Mouse (Mus musculus) neural tube, embryonic 10.5 days (tissue): Measurements from ENCODE around the gene Dhdh.
"Not testable (repeated sequence)": the region's sequence is repeated elsewhere in the genome, so short reads cannot be mapped to it uniquely, and the experiment has no call there.

Source experiments
- DNase-seq: peaks from one replicate; pipeline ENCODE4 v3.0.0-alpha.2; 2017; ENCODE audit warnings: low spot score; ENCODE audit errors: extremely low spot score

The Dhdh gene

DNA sequence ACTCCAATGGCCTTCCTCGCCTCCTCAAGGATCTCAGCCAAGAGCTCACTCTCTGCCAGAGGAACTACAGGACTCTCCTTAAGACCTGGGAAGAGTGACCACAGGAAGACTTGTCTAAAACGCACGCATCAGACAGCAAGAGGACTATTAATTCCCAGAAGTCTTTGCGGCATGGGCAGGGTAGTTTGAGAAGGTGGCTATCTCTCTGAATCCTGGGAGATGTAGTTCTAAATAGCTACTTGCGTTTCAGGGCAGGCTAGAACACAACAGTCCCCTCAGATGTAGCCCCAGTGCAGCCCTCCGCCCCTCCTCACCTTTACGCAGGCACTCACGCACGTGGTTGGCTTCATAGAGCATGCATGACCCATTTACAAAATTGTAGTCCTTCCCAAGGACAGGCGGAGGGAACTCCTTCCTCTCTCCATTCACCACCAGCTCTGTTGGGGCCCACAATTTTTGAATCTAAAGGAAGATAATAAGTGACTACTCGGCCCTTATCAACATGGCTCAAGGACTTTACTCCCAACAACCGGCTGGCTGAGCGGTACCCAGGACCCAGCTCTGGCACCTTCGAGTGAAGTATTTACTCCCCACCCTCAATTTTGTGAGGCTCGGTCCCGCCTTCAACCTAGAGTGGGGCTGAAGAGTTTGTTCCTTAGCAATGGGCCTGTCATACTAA, 13.2 kb downstream of the Dhdh start:
- DNase-seq = no peak

DNA sequence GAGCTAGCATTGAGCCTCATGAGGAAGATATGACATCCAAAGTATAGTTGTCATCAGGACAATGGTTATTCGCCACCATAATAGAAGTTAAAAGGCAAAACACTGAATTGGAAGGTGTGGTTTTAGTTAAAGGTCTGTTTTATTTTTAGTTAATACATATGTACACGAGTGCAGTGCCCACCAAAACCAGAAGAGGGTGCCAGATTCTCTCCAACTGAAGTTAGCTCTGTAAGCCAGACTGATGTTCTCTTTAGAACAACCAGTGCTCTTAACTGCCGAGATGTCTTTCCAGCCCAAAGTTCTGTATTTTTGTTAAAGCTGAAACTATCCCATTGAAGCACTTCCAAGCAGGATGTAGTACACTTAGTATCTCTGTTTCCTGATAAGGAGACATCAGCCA, 17.7 kb downstream of the Dhdh start:
- peak; percentile 62 for DNase-seq

DNA sequence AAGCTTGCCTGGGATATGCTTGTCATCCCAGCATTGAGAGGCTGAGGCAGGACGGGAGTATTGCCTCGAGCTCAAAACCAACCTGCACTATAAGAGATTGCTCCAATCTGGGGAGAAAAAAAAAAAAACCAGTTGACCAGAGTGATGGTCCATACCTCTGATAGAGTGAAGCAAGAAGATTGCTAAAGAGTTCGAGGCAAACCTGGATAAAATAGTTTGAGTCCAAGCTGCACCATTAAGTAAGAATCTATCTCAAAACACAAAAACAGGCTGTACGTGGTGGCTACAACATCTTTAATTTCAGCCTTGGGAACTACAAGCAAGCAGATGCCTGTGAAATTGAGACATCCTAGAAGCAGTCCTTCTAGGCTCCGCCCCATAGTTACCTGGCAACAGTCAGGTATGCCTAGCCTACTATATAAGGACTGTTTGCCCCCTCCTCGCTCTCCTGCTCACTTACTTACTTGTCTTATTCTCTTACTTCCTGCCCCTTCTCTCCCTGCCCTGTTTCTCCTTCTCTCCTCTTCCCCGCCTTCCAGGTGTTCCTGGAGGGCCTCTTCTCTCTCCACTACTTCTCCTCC, 21.4 kb downstream of the Dhdh start:
- DNase-seq = no peak

DNA sequence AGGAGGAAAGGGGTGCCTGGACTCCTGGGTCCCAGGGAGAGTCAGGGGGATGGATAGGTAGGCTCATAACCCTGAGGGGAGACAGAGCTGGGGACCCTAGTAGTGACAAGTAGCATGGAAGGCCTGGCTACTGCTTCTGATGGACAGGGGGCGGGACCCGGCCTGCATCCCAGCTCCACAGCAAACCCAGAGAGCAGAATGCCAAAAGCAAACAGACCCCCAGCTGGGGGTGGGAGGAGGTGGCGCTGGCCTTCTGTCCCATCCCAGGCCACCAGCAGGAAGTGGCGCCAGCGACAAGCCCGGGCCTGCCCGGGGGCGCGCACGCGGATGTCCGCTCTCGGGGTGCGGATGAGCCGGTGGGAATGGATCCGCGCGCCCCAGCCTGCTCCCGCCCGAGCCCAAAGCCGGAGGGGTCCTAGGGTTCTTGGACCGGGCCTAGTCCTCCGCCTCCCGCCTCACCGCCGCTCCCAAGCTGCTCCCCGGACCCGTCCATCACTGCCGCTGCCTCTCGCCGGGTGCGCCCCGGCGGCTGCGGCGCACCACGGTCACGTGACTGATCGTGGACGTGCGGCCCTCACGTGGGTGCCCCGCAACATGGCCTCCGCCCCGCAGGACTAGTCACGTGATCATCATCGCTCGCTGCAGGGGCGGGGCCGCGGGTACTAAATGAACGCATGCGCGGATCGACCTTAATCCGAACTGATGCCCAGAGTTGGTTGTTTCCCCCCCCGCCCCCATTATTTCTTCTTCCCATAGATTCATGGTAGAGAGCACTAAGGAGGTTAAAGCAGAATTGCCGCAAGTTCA, 22.1 kb downstream of the Dhdh start, which contains the start of gene Bax:
Bax (minus strand) TSS at position 616 of the 807 bp plus-strand sequence.
- peak; percentile 95 for DNase-seq

DNA sequence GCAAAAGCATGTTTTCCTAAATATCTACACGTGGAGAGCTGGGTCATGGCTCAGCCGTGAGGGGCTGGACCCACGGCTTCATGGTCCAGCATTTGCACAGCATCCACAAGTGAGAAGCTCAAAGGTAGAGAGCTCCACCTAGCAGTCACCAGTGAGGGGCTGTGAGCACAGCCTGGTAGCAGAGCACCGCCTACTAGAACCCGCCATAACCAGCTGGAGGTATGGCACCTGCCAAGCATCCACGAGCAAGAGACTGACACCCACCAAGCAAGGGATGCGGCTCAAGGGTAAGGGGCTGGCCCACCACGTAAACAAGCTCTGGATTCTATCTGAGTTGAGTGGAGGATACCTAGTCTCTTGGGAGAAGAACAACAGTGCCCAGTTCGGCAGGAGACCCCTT, 23.1 kb downstream of the Dhdh start:
- DNase-seq = no peak

DNA sequence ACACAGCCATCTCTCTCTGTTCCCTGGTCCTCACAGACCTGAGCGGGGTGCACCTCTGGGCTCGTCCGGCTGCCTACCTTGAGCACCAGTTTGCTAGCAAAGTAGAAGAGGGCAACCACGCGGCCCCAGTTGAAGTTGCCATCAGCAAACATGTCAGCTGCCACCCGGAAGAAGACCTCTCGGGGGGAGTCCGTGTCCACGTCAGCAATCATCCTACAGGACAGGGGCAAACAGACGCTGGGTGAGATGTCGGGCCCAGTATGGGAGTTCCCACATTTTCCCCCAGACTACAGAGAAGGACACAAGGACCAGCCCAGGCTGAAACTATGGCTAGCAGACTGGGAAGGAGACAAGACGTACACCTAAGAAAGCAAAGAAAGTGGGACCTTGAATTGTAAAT, 23.5 kb downstream of the Dhdh start:
- no peak for DNase-seq

DNA sequence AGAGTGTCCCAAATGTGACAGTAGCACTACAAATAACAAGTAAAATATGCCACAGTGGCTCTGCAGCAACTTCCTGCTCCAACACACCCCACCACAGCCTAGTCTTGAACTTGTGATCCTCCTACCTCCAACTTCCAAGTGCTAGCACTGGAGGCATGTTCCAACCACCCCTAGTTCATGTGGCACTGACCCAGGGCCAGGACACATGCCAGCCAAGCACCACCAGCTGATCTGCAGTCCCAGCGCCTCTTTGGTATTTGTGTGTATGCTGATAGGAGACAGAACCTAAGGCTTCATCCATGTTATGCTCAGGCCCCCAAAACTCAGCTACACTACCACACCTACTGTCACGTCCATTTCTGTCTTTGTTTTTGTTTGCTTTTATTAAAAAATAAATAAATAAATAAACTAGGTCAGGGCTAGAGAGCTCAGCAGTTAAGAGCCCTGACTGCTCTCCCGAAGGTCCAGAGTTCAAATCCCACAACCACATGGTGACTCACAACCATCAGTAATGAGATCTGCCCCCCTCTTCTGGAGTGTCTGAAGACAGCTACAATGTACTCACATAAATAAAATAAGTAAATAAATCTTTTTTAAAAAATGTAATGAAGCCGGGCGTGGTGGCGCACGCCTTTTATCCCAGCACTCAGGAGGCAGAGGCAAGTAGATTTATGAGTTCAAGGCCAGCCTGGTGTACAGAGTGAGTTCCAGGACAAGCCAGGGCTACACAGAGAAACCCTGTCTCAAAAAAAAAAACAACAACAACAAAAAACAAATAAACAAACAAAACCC, 24.4 kb downstream of the Dhdh start:
- no peak for DNase-seq

DNA sequence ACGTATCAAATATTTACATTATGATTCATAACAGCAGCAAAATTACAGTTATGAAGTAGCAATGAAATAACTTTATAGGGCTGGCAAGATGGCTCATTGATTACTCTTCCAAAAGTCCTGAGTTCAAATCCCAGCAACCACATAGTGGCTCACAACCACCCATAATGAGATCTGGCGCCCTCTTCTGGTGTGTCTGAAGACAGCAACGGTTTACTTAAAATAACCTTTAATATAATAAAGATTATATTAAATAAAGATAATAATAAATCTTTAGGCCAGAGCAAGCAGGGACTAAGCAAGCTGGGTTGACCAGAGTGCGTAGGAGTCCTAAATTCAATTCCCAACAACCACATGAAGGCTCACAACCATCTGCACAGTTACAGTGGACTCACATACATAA, 25.7 kb downstream of the Dhdh start:
- DNase-seq = not testable (repeated sequence)

DNA sequence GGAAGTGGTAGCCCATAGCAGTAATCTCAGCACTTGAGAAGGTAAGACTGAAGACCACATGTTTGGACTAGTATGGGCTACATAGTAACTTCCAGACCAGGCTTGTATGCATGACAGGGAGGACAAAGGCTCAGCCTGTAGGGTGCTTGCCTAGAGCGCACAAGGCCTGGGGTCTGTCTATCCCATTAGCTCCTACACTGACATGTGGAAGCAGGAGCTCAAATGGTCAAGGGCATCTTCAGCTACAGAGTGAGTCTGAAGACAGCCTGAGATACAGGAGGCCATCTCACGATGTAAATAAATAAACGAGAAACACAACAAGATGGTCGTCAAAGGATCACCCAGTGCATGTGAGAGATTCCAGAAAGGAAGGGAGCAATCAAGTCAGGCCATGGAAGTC, 26.3 kb downstream of the Dhdh start:
- DNase-seq = no peak

DNA sequence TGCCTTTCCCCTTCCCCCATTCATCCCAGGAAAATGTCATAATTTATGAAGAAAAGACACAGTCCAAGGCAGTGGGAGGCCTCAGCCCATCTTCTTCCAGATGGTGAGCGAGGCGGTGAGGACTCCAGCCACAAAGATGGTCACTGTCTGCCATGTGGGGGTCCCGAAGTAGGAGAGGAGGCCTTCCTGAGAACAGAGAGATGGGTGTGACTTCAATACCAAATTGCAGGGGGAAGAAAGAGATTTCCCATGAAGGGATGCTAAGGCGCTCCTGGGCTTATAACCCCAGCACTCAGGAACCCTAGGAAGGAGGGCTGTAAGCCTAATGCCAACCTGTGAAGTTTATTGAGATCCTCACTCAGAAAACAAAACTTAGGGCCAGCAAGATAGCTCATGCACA, 26.8 kb downstream of the Dhdh start:
- no peak for DNase-seq

DNA sequence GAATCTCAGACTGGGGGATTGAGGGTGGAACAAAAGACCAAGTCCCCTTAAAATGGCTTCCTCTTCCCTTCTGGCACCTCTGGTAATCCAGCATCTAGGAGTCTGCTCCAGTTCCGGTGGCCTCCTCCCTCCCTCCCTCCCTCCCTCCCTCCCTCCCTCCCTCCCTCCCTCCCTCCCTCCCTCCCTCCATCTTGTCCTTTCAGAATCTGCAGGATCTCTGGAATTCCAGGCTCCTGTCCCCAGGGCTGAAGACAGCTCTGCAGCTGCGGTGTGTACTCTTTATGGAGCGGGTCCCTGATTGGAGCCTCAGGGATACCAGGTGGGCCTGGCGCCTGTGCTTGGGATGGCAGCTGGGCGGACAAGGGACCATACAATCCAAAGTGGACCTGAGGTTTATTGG, 27.3 kb downstream of the Dhdh start:
- DNase-seq = no peak

DNA sequence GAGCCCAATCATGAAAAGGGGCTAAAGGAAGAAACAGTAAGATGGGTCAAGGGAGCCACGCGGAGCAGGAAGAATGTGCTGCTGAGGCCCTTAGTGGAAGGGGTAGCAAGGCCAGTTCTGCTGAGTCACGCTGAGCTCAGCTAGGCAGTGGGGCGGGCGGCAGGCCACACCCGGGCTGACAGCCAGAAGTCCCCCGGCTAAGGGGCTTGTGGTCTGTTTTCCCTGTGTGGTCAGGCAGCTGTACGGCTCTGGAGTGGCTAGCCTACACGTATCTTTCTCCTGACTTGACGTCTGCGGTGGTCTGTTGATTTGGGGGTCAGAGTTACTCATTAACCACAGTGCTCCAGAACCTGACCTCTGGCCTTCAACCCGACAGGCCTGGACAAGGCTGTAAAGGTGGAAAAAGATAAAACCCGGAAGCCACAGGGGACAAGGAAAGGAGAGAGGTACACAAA, 27.7 kb downstream of the Dhdh start:
- DNase-seq = no peak

DNA sequence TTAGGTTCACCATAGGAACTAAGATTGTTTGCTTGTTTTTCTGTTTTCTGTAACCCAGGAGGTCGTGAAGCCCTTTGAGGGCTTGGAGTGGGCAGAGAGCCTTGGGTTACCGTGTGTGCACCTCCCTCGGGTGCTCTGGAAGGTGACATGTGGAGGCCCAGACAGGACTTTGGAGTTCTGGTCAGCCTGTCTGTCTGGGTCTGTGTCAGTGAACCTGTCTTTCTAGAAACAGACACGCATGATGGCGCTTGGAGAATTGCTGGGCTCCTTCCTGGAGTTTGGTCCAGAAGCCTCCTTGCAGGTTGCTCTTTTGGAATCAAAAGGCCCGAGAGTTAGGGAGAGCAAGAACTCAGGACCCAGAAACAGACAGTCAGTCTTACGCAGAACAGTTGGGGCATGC, 28.2 kb downstream of the Dhdh start:
- DNase-seq = no peak

DNA sequence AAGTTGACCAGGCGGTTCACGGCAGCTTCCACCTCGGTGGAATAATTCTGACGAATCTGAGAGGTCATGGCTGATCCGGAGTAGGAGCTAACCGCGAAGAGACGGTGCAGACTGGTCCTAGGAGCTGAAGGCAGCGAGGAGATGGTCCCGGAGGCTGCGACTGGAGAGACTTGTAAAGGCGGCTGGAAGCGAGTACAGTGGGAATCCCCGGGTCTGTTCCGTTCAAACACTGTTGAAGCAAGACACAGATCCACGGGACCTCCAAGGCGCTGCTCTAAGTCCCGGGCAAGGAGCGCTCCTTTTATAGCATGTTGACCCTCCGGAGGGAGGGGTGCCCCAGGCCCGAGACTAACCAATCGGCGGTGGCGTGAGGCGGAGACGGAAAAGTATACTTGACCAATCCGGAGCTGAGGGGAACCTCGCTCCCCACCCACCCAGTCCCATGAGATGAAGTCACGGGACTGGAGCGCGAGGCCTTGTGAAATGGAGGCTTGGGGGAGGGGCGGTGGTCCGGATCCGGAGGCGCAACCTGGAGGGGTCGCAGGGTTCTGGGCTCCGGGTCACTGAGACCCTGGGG, 29.0 kb downstream of the Dhdh start, which contains the start of gene Ftl1:
Ftl1 (minus strand) TSS at position 321 of the 577 bp plus-strand sequence.
- peak; percentile 97 for DNase-seq

DNA sequence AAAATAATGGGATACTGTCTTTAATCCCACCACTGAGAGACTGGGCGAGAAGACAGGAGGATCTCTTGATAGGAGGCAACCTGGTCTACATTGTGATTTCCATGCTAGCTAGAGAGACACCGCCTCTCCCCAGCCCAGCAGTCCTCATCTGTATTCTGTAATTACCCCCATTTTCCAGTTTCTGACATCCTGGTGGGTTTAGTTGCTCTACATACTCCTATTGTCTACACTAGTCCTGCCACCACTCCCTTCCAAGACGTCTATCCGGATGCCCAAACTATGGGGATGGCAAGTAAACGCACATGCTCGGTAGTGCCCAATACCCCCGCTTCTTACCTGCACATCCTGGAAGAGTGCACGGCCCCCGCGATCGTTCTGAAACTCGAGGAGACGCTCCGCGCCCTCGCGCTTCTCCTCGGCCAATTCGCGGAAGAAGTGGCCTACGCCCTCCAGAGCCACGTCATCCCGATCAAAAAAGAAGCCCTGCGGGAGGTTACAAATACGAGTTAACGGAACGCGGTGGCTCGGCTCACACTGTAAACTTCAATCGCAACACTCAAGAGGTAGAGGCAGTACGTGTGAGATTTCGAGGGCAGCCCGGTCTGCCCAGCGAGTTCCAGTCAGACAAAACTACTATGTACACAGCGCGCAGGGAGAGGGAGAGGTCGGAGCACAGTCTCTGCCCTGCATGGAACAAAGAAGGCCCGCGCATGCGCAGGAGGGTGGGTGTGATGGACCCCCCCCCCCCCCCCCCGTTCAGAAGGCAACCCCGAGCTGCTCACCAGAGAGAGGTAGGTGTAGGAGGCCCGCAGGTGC, 29.6 kb downstream of the Dhdh start:
- peak; percentile 89 for DNase-seq

DNA sequence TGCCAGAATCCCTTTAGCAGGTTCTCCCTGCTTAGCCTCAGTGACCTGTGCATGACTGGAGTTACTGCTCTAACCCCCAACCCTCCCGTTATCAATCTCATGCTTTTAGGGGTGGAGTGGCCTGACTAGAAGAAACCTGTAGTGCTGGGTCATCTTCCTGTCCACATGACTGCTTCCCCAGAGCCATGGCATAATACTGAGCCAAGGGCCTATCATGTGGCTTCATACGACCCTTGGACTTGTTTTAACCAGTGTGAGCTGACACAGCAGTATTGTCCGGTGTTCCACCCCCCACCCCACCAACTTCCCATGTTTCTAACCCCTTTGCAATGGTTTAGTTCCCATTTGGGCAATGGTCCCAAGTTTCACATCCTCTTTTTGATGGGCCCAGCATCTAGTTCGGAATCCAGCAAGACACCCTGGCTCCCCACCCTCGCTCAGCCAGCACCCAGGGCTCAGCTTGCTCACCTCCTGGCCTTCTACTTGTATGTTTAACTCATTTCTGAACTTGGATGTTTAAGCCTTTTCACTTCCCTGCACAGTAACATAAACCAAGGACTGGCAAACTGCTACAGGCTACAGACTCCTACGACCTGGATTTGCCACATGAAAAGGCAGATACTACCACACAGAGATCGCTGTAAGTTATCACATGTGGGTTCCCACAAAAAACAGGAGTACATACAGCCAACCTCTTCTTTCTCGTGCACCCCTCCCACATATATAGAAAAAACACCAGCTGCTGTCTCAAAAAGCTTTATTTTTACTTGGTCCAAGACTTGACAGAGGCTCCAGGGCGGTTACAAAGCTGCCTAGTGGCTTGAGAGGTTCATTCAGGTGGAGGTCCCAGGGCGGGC, 31.2 kb downstream of the Dhdh start:
- peak; percentile 42 for DNase-seq

DNA sequence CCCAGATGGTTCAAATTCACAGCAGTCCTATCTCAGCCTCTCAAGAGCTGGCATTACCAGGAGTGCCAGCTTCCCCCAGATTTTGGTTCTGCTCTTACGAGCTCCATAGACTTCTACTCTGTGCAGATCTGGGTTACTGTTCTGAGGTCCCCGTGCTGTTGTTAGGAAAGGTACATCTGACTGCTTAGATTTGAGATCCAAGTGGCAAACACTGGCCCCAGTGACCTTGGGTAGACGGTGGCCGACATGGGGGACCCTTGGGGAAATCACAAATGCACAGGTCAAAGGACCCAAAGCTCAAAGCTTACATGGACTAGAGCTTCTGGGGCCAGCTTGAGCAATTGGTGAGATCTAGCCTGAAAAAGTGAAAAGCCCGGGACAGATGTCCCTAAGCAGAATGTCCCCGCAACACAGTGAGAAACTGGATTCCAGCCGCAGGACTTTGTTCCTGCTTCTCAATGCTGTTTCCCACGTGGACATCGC, 31.8 kb downstream of the Dhdh start:
- DNase-seq = no peak

DNA sequence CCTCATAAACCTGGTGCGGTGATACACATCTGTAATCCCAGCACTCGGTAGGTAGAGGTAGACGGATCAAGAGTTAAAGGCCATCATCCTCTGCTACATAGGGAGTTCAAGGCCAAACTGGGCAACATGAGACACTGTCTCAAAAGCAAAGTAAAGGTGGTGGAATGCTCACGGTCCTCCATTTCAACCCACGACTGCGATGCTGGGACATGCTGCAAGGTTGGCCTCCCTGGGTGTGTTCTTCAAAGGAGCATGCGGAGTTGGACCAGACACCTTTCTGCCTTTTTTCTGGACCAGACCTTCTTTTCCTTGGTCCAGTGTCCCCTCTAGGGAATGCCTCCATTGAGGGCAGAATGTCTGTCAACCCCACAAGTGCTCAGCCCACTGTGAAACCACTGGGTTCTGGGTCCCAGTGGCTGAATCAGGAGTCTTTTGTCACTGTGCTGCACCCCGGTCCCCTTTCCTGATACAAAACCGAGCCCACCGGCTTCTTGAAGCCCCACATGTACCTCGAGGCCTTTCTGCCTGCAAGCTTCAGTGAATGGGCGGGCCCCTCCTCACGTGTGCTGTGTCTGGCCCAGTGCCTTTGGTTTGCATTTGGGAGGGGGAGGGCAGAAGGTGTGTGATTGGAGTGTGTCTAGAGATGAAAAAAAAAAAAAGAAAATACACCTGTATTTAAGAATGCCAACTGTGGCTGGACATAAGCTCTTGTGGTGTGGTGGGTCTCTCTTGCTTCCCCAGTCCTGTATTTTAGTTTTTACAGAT, 32.5 kb downstream of the Dhdh start:
- no peak for DNase-seq
